Mouse (Mus musculus) myocyte (in vitro differentiated cells): ENCODE results near the gene Lypd6b. TPM values are rescaled to one million over a fixed set of nuclear protein-coding genes. Genes with fewer than 3 reads are reported as not detected.

ENCODE experiments used
- H3K27me3 ChIP-seq: one replicate; pipeline ENCODE4 v1.6.1; 2011; ENCODE audit not compliant: control insufficient read depth, insufficient read depth, insufficient read length
- H3K36me3 ChIP-seq: one replicate; pipeline ENCODE4 v1.6.1; 2011; ENCODE audit not compliant: control insufficient read depth, insufficient read depth
- H3K4me2 ChIP-seq: one replicate; pipeline ENCODE4 v1.6.1; 2011; ENCODE audit warnings: low read depth, control low read depth
- H3K4me3 ChIP-seq: one replicate; pipeline ENCODE4 v1.5.1; 2011; ENCODE audit warnings: mild to moderate bottlenecking, control low read depth, moderate library complexity
- H3K79me2 ChIP-seq: one replicate; pipeline ENCODE4 v1.6.1; 2011; ENCODE audit not compliant: control insufficient read depth, insufficient read depth
- H3ac ChIP-seq: one replicate; pipeline ENCODE4 v1.6.1; 2011; ENCODE audit not compliant: control insufficient read depth, insufficient read length
- CEBPB ChIP-seq: IDR thresholded peaks from 2 replicates; pipeline ENCODE4 v1.6.1; 2011; ENCODE audit warnings: mild to moderate bottlenecking, moderate library complexity; ENCODE audit not compliant: poor library complexity, insufficient read depth, severe bottlenecking
- E2F4 ChIP-seq: IDR thresholded peaks from one replicate; pipeline ENCODE4 v1.6.1; 2011; ENCODE audit warnings: mild to moderate bottlenecking, control low read depth, moderate library complexity; ENCODE audit not compliant: insufficient read depth
- MAX ChIP-seq: IDR thresholded peaks from one replicate; pipeline ENCODE4 v1.6.1; 2011; ENCODE audit warnings: low read depth, mild to moderate bottlenecking, control low read depth
- MYOD1 ChIP-seq, 3 experiments: IDR thresholded peaks; one replicate each; pipeline ENCODE4 v1.6.1; 2011; ENCODE audit warnings: control low read depth in 2 of 3, low read depth in 2 of 3, mild to moderate bottlenecking in 2 of 3, moderate library complexity in 1 of 3; ENCODE audit not compliant: insufficient read length in 2 of 3, control insufficient read depth in 1 of 3
- MYOG ChIP-seq, 3 experiments: IDR thresholded peaks; one replicate each; pipeline ENCODE4 v1.6.1; 2011; ENCODE audit warnings: control low read depth in 2 of 3, low read depth in 2 of 3, mild to moderate bottlenecking in 2 of 3; ENCODE audit not compliant: insufficient read length in 2 of 3, control insufficient read depth in 1 of 3, insufficient read depth in 1 of 3
- POLR2A ChIP-seq: IDR thresholded peaks from one replicate; pipeline ENCODE4 v1.6.1; 2011; ENCODE audit warnings: low read depth, mild to moderate bottlenecking, control low read depth, moderate library complexity; ENCODE audit not compliant: insufficient read length
- POLR2AphosphoS2 ChIP-seq: IDR thresholded peaks from one replicate; pipeline ENCODE4 v1.6.1; 2011; ENCODE audit warnings: low read depth, control low read depth; ENCODE audit not compliant: insufficient read length
- REST ChIP-seq: IDR thresholded peaks from one replicate; pipeline ENCODE4 v1.6.1; 2011; ENCODE audit warnings: mild to moderate bottlenecking, control low read depth, moderate library complexity; ENCODE audit not compliant: insufficient read depth, insufficient read length
- SRF ChIP-seq: IDR thresholded peaks from one replicate; pipeline ENCODE4 v1.6.1; 2011; ENCODE audit warnings: low read depth; ENCODE audit not compliant: control insufficient read depth, insufficient read length
- TCF12 ChIP-seq: IDR thresholded peaks from one replicate; pipeline ENCODE4 v1.6.1; 2011; ENCODE audit warnings: mild to moderate bottlenecking, control low read depth; ENCODE audit not compliant: poor library complexity, insufficient read depth, severe bottlenecking
- TCF3 ChIP-seq: IDR thresholded peaks from one replicate; pipeline ENCODE4 v1.6.1; 2011; ENCODE audit warnings: low read depth, control low read depth; ENCODE audit not compliant: insufficient read length
- USF1 ChIP-seq: IDR thresholded peaks from one replicate; pipeline ENCODE4 v1.6.1; 2011; ENCODE audit warnings: low read depth, mild to moderate bottlenecking, control low read depth, moderate library complexity
- polyA plus RNA-seq: library from polyadenylated mRNA; unstranded; fragments of >200 nt; fragmentation: generic; extraction: Trizol; gene quantifications from one replicate; pipeline ENCODE4 v1.2.1, GENCODE M21; 2012; ENCODE audit warnings: missing spikeins

Gene Lypd6b
- polyA plus RNA-seq, 1 experiment = 0.35 TPM

GRCm38 (mm10) chr2:49805736-49806371 is 18.4 kb downstream of the Lypd6b start:
- Histone ChIP-seq H3K79me2 (no peaks in the 10 kb centered on the region), H3K4me3 (no peak overlapping the region), H3K27me3 (no peaks in the 10 kb centered on the region), H3ac (no peak overlapping the region), H3K36me3 (no peaks in the 10 kb centered on the region), H3K4me2 (no peak overlapping the region)
- TF ChIP-seq MYOD1 (IDR thresholded peaks at IDR 0.05; ENCODE audit: control insufficient read depth in 1 of 3, insufficient read length in 2 of 3, low read depth in 2 of 3) = no peak
- no peak for TF ChIP-seq MAX
- TF ChIP-seq E2F4 = no peak
- no peak for TF ChIP-seq TCF3
- TF ChIP-seq MYOG (IDR thresholded peaks at IDR 0.05; ENCODE audit: control insufficient read depth in 1 of 3, insufficient read depth in 1 of 3, insufficient read length in 2 of 3, low read depth in 2 of 3) = no peak
- no peak for TF ChIP-seq TCF12

- Histone ChIP-seq H3ac (no peak overlapping the region), H3K27me3 (no peaks in the 10 kb centered on the region), H3K4me3 (no peak overlapping the region), H3K36me3 (no peaks in the 10 kb centered on the region), H3K79me2 (no peaks in the 10 kb centered on the region), H3K4me2 (no peak overlapping the region)
- TF ChIP-seq CEBPB (peak; percentile 73; the same call in 1 of the 2 replicates), SRF (no peak), MYOD1 (IDR thresholded peaks at IDR 0.05; ENCODE audit: control insufficient read depth in 1 of 3, insufficient read length in 2 of 3, low read depth in 2 of 3) (no peak), POLR2AphosphoS2 (no peak)
Measured at GRCm38 (mm10) chr2:49809496-49809895, 22.0 kb downstream of the Lypd6b start.

- Histone ChIP-seq H3K4me3 (no peak overlapping the region), H3K79me2 (no peaks in the 10 kb centered on the region), H3K36me3 (no peaks in the 10 kb centered on the region), H3ac (no peak overlapping the region), H3K27me3 (no peaks in the 10 kb centered on the region), H3K4me2 (peak overlapping the region; percentile 46)
- TF ChIP-seq POLR2A = no peak
- TF ChIP-seq USF1 = no peak
- no peak for TF ChIP-seq MAX
- no peak for TF ChIP-seq SRF
- TF ChIP-seq TCF12 = no peak
- TF ChIP-seq E2F4 = no peak
- TF ChIP-seq CEBPB = no peak
- TF ChIP-seq MYOG (IDR thresholded peaks at IDR 0.05; ENCODE audit: control insufficient read depth in 1 of 3, insufficient read depth in 1 of 3, insufficient read length in 2 of 3, low read depth in 2 of 3) = no peak
- no peak for TF ChIP-seq POLR2AphosphoS2
- TF ChIP-seq TCF3 = no peak
- TF ChIP-seq MYOD1 (IDR thresholded peaks at IDR 0.05; ENCODE audit: control insufficient read depth in 1 of 3, insufficient read length in 2 of 3, low read depth in 2 of 3) = no peak
- TF ChIP-seq REST = no peak
Measured at GRCm38 (mm10) chr2:49811420-49811819, 23.9 kb downstream of the Lypd6b start.

- Histone ChIP-seq H3K79me2 (no peaks in the 10 kb centered on the region), H3K4me3 (no peak overlapping the region), H3K4me2 (peak overlapping the region; percentile 46), H3K36me3 (no peaks in the 10 kb centered on the region), H3K27me3 (no peaks in the 10 kb centered on the region), H3ac (no peak overlapping the region)
- TF ChIP-seq E2F4 = no peak
- TF ChIP-seq CEBPB = peak; percentile 65; the same call in 1 of the 2 replicates
Measured at GRCm38 (mm10) chr2:49811871-49812363, 24.4 kb downstream of the Lypd6b start.

- TF ChIP-seq CEBPB = no peak
- no peak for TF ChIP-seq SRF
- TF ChIP-seq MAX = no peak
- TF ChIP-seq TCF3 = no peak
- no peak for TF ChIP-seq E2F4
- TF ChIP-seq TCF12 = no peak
- no peak for TF ChIP-seq POLR2A
- no peak for TF ChIP-seq USF1
- no peak for TF ChIP-seq POLR2AphosphoS2
- no peak for TF ChIP-seq MYOG (IDR thresholded peaks at IDR 0.05; ENCODE audit: control insufficient read depth in 1 of 3, insufficient read depth in 1 of 3, insufficient read length in 2 of 3, low read depth in 2 of 3)
- no peak for TF ChIP-seq MYOD1 (IDR thresholded peaks at IDR 0.05; ENCODE audit: control insufficient read depth in 1 of 3, insufficient read length in 2 of 3, low read depth in 2 of 3)
- TF ChIP-seq REST = no peak
Measured at GRCm38 (mm10) chr2:49813151-49813550, 25.7 kb downstream of the Lypd6b start.

More at GRCm38 (mm10) chr2:49813151-49813550, 25.7 kb downstream of the Lypd6b start:
- H3K79me2 ChIP-seq = no peaks in the 10 kb centered on the region
- no peaks in the 10 kb centered on the region for H3K27me3 ChIP-seq
- H3K4me3 ChIP-seq = no peak overlapping the region
- no peak overlapping the region for H3ac ChIP-seq
- H3K4me2 ChIP-seq = peak overlapping the region; percentile 69
- no peaks in the 10 kb centered on the region for H3K36me3 ChIP-seq
